Mouse (Mus musculus) midbrain, embryonic 10.5 days (tissue): Measurements from ENCODE around the gene Zdhhc22. TPM values are rescaled to one million over a fixed set of nuclear protein-coding genes. Genes with fewer than 3 reads are reported as not detected.

Experiments
- DNase-seq: peaks from one replicate; pipeline ENCODE4 v3.0.0-alpha.2; 2017; ENCODE audit warnings: low spot score
- H3K27ac ChIP-seq: fragments of 300-500 bp; sonication (generic); replicated peaks from 2 replicates; pipeline ENCODE4 v1.5.1; 2016; ENCODE audit warnings: mild to moderate bottlenecking
- H3K27me3 ChIP-seq: fragments of 300-500 bp; sonication (generic); 2 replicates; pipeline ENCODE4 v1.6.1; 2016; ENCODE audit warnings: low read depth, mild to moderate bottlenecking; ENCODE audit not compliant: poor library complexity, severe bottlenecking
- H3K36me3 ChIP-seq: fragments of 300-500 bp; sonication (generic); 2 replicates; pipeline ENCODE4 v1.6.1; 2016; ENCODE audit warnings: mild to moderate bottlenecking, moderate library complexity
- H3K4me1 ChIP-seq: fragments of 300-500 bp; sonication (generic); 2 replicates; pipeline ENCODE4 v1.6.1; 2016
- H3K4me3 ChIP-seq: fragments of 300-500 bp; sonication (generic); 2 replicates; pipeline ENCODE4 v1.5.1; 2016; ENCODE audit warnings: mild to moderate bottlenecking, moderate library complexity
- H3K9me3 ChIP-seq: fragments of 300-500 bp; sonication (generic); replicated peaks from 2 replicates; pipeline ENCODE4 v1.6.1; 2016; ENCODE audit warnings: mild to moderate bottlenecking
- WGBS: fragments of 180-500 bp; shearing (Covaris S2); methylation state at CpG from one replicate; pipeline ENCODE4 v1.1.7; 2016; 5-methylcytosine and 5-hydroxymethylcytosine counted together
- polyA plus RNA-seq: library from polyadenylated mRNA; unstranded; fragments of >200 nt; fragmentation: Nextera tagmentation; extraction: Ambion mirVana; gene quantifications from 2 replicates; pipeline ENCODE4 v1.2.1, GENCODE M21; 2016

Gene Zdhhc22
- polyA plus RNA-seq, 1 experiment from 2014 or later = 0.15 TPM

GRCm38 (mm10) chr12:86950961-86951360 lies 39.3 kb downstream of the Zdhhc22 start:
- H3K27ac ChIP-seq = no peak overlapping the region
- H3K9me3 ChIP-seq = no peaks in the 10 kb centered on the region
- WGBS = 93% methylated on average over 3 of the region's 3 CpGs
- peaks cover 44% of the 10 kb centered on the region for H3K36me3 ChIP-seq
- no peaks in the 10 kb centered on the region for H3K27me3 ChIP-seq
- no peak overlapping the region for H3K4me3 ChIP-seq
- peaks cover 51% of the 10 kb centered on the region for H3K4me1 ChIP-seq
- no peak for DNase-seq

DNA sequence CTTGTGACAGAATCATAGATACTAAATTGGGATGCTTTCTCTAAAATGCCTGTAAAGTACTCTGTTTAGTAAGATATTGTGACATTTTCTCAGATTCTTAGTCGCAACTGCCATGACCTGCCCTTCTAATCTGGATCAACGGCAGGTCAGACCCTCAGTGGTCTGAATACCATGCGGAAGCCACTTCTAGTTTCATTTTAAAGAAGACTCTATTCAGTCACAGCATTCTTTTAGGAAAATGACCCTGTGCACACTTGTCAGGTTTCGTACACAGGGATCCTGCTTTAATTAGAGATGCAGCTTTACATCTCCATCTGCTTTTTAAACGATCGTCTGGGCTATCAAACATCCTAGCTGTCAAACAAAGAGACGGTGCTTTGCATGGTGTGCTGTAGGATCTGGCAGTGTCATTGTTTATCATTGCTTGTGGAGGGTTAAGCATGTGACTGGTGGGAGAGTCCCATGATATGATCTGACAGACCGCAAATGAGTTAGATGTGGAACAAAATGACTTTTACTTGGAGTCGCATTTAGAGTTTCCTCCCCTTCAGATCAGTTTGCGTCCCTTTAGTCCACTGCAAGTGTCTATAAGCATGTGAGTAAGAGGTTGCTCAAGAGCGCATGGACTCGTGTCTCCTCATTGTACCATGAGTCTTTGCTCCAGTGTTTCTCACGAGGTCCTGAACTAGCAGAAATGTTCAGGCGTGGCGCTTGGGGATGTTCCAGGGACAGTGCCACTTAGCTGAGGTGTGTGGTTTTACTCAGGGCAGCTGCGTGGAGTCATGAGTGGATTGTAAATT lies 39.9 kb downstream of the Zdhhc22 start:
- no peak for DNase-seq
- no peaks in the 10 kb centered on the region for H3K9me3 ChIP-seq
- no peaks in the 10 kb centered on the region for H3K27me3 ChIP-seq
- H3K4me3 ChIP-seq = no peak overlapping the region
- 83% methylated on average over 16 of the region's 16 CpGs for WGBS
- peaks cover 38% of the 10 kb centered on the region for H3K36me3 ChIP-seq
- H3K27ac ChIP-seq = no peak overlapping the region
- peaks cover 57% of the 10 kb centered on the region for H3K4me1 ChIP-seq

DNA sequence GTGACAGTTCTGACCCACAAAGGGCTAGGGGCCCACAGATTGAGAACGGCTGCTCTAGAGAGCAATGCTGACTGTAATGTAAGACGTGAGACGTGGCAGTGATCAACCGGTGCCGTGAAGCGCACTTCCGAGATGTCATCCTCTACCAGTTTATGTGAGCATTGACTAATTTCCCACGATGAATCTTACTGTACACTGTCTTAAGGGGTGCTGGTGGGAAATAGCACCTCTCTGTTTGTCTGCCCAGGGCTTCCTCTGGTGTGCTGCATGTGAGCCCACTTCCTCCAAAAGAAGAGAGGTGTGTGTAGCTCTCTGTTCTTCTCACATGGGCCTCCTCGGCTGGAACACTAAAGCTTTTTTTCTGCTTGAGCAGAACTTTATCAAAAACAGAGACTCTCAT lies 40.7 kb downstream of the Zdhhc22 start:
- peaks cover 65% of the 10 kb centered on the region for H3K4me1 ChIP-seq
- no peaks in the 10 kb centered on the region; the same call in 1 of the 2 replicates for H3K27me3 ChIP-seq
- no peaks in the 10 kb centered on the region for H3K9me3 ChIP-seq
- WGBS = 95% methylated on average over 9 of the region's 9 CpGs
- H3K27ac ChIP-seq = no peak overlapping the region
- no peak for DNase-seq
- no peak overlapping the region for H3K4me3 ChIP-seq
- H3K36me3 ChIP-seq = peaks cover 30% of the 10 kb centered on the region

DNA sequence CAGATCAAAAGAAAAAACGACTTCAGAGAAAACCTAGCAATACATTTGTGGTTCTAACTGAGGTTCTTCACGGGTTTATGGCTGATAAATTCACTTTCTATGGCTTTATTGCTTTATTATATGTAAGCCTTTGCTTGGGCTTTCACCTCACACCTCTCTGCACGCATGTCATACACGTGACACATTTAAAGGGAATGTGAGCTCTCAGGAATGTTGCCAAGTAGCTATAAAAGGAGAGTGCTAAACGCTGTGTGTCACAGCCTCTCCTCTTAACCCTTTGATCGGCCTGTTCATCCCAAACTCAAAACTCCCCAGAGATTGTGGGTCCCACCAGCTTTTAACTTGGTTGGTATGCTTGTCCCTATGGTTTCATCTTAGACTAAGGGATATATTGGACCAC lies 41.6 kb downstream of the Zdhhc22 start:
- H3K36me3 ChIP-seq = peaks cover 21% of the 10 kb centered on the region
- 86% methylated on average over 6 of the region's 6 CpGs for WGBS
- H3K27ac ChIP-seq = no peak overlapping the region
- H3K4me3 ChIP-seq = peak overlapping the region; percentile 73
- no peaks in the 10 kb centered on the region for H3K9me3 ChIP-seq
- H3K27me3 ChIP-seq = no peaks in the 10 kb centered on the region; the same call in 1 of the 2 replicates
- no peak for DNase-seq
- H3K4me1 ChIP-seq = peaks cover 65% of the 10 kb centered on the region

DNA sequence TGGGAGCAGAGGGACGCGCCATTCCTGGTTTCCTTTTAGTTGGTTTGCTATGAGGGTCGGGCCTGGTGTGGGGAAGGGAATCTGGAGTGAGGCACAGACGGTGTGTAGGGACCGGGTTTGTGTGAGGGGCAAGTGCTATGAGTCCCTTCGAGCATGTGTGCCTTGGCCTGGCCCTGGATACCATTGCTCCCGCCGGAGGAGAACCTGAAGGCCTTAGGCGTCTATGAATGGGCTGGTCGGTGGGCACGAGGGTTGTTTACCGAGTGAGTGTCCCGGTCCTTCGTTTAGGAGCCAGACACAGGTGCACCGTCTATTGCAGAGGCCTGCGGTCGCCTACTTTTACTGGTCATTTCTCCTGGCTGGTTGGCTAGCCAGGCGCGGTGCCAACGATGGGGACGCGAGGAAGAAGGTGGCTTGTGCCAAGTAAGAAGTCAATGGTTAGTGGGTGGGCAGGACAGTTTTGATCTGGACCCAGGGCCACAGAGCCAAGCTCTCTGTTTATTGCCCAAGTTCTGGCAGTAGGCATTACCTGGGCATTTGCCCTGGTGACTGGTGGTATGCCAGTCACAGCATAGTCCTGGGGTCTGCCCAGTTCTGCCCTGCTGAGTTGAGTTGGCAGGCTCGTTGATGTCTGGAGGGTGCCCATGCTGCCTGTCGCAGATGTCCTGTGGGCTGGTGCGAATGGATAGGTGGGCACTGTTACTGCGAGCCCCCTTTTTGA lies 42.4 kb downstream of the Zdhhc22 start:
- no peak for DNase-seq
- Histone ChIP-seq H3K27ac (peak overlapping the region; percentile 99), H3K36me3 (peaks cover 13% of the 10 kb centered on the region), H3K4me3 (peak overlapping the region; percentile 73), H3K27me3 (peaks cover 5% of the 10 kb centered on the region; the same call in 1 of the 2 replicates), H3K4me1 (peaks cover 72% of the 10 kb centered on the region), H3K9me3 (0 out of 2 replicates have a peak, but pooled peaks cover 6% of the 10 kb centered on the region)
- 23% methylated on average over 26 of the region's 26 CpGs for WGBS

DNA sequence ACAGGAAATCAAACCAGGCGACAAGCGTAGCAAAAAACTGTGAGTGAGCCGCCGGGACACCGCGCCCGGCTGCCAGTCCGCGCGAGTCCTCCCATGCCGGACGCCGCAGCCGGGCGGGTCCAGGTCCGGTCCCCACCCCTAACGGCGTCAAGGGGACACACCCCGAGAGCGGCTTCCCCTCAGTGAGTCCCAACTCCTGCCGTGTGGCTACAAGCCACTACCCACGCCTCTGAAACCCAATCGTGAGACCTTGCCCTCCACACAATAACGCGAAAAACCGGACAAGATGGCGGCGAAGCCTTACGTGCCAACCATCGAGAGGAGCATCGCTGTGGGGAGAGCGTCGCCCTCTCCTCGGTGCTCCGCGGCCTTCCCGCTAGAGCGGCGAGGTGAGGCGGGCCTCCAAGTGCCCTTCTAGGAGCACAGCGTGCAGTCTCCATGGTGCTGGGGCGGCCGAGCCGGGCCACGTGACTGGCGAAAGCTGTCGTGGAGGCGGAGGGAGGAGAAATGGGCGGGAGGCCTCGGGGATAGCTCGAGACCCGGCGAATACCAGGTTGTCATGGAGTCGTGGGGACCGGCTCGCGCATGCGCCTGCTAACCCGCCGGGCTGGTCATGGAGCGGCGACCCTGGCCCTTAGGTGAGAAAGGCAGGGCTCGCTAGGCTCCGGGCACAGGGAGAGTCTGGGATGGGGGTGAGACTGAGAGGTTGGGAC lies 43.2 kb downstream of the Zdhhc22 start, which contains the start of gene Cipc:
TSS of gene Cipc (plus strand) at position 182 of the 713 bp plus-strand sequence.
- WGBS = under 1% methylated on average over 64 of the region's 64 CpGs
- 0 out of 2 replicates have a peak, but pooled peaks cover 6% of the 10 kb centered on the region for H3K9me3 ChIP-seq
- peak; percentile 100 for DNase-seq
- H3K27me3 ChIP-seq = peaks cover 5% of the 10 kb centered on the region; the same call in 1 of the 2 replicates
- H3K4me1 ChIP-seq = peaks cover 74% of the 10 kb centered on the region
- 0 out of 2 replicates have a peak, but pooled peaks cover 5% of the 10 kb centered on the region for H3K36me3 ChIP-seq
- peak within 1 kb of the TSS; percentile 73 for H3K4me3 ChIP-seq
- H3K27ac ChIP-seq = peak within 1 kb of the TSS; percentile 99

- WGBS = under 1% methylated on average over 17 of the region's 17 CpGs
- peaks cover 78% of the 10 kb centered on the region for H3K4me1 ChIP-seq
These were observed 43.9 kb downstream of the Zdhhc22 start for GRCm38 (mm10) chr12:86946301-86946781.

GRCm38 (mm10) chr12:86945126-86945525 lies 45.1 kb downstream of the Zdhhc22 start:
- Histone ChIP-seq H3K4me3 (no peak overlapping the region), H3K27ac (no peak overlapping the region), H3K9me3 (0 out of 2 replicates have a peak, but pooled peaks cover 6% of the 10 kb centered on the region), H3K36me3 (no peaks in the 10 kb centered on the region), H3K27me3 (peaks cover 5% of the 10 kb centered on the region; the same call in 1 of the 2 replicates), H3K4me1 (peaks cover 83% of the 10 kb centered on the region)
- 5% methylated on average over 4 of the region's 4 CpGs for WGBS
- DNase-seq = peak; percentile 48

More at GRCm38 (mm10) chr12:86946301-86946781, 43.9 kb downstream of the Zdhhc22 start:
- H3K36me3 ChIP-seq = 0 out of 2 replicates have a peak, but pooled peaks cover 5% of the 10 kb centered on the region
- H3K27ac ChIP-seq = peak overlapping the region; percentile 99
- H3K27me3 ChIP-seq = peaks cover 5% of the 10 kb centered on the region; the same call in 1 of the 2 replicates
- no peak for DNase-seq
- 0 out of 2 replicates have a peak, but pooled peaks cover 6% of the 10 kb centered on the region for H3K9me3 ChIP-seq
- H3K4me3 ChIP-seq = peak overlapping the region; percentile 73

GRCm38 (mm10) chr12:86943421-86943820 lies 46.8 kb downstream of the Zdhhc22 start:
- Histone ChIP-seq H3K9me3 (0 out of 2 replicates have a peak, but pooled peaks cover 6% of the 10 kb centered on the region), H3K36me3 (no peaks in the 10 kb centered on the region), H3K27me3 (peaks cover 5% of the 10 kb centered on the region; the same call in 1 of the 2 replicates), H3K4me1 (peaks cover 67% of the 10 kb centered on the region), H3K4me3 (no peak overlapping the region), H3K27ac (peak overlapping the region; percentile 83)
- no peak for DNase-seq
- 90% methylated on average over 8 of the region's 8 CpGs for WGBS

DNA sequence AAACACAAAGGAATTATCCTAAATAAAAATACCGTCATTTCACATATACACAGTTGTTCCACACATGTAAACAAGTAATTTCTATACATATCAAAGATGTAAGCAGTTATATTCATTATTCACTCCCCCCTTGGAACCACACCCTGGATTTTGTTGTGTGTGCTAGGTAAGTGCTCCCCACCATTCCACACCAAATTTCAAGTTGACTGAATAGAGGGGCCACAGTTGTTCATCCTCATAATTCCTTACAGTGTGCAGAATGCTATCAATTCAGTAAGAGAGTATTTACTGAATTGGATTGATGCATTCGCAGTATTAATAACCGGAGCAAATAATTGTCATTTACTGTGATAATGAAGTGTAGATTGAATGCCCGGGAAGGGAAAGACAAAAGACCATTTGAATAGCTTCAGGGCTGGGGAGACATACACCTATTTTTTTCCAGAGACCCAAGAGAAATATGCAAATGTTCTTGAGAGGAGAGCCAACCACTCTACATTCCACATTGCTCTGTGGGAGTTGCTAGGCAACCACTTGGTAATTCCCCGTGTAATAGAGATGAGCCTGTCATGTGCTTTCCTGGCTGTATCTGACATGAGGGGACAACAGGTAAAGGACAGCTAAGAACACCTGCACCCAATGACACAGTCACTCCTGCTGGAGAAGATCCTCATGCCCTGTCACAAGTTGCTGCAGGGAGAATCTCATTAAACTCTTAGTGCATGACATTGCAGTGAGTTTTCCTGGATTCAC lies 48.3 kb downstream of the Zdhhc22 start:
- peak overlapping the region; percentile 83 for H3K27ac ChIP-seq
- H3K4me3 ChIP-seq = peak overlapping the region; percentile 23
- 0 out of 2 replicates have a peak, but pooled peaks cover 6% of the 10 kb centered on the region for H3K9me3 ChIP-seq
- H3K36me3 ChIP-seq = no peaks in the 10 kb centered on the region
- DNase-seq = peak; percentile 79
- peaks cover 53% of the 10 kb centered on the region for H3K4me1 ChIP-seq
- 33% methylated on average over 5 of the region's 5 CpGs for WGBS
- peaks cover 6% of the 10 kb centered on the region for H3K27me3 ChIP-seq

DNA sequence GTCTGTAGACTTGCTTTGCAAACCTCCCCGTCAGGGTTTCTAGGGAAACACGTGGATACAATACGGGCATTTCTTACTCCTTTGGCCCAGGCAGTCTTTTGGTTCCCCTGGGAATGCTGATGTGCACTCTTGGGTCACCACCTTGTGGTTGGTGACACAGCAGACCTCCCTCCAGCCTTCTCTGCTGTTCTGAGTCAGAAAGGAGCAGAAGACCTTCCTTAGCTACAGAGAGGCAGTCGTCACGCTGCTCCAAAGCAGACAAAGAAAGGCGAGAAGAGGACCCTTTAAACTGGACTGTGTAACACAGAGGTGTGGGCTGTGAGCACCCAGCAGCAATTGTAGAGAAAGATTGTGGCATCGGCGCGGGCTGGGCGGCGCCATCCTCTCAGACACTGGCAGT lies 49.1 kb downstream of the Zdhhc22 start:
- H3K9me3 ChIP-seq = 0 out of 2 replicates have a peak, but pooled peaks cover 6% of the 10 kb centered on the region
- peak overlapping the region; percentile 21; the same call in 1 of the 2 replicates for H3K4me3 ChIP-seq
- H3K36me3 ChIP-seq = no peaks in the 10 kb centered on the region
- WGBS = 27% methylated on average over 11 of the region's 11 CpGs
- peak; percentile 47 for DNase-seq
- peaks cover 49% of the 10 kb centered on the region for H3K4me1 ChIP-seq
- peak overlapping the region; percentile 83 for H3K27ac ChIP-seq
- peaks cover 11% of the 10 kb centered on the region for H3K27me3 ChIP-seq
